Mouse (Mus musculus): ENCODE results near the gene Tbc1d5. TPM values are rescaled to one million over a fixed set of nuclear protein-coding genes. Genes with fewer than 3 reads are reported as not detected.

Gene Tbc1d5
- polyA plus RNA-seq (2012; fragmentation: generic; extraction: Trizol): 6.7 TPM
- long read RNA-seq, experiment 1, partial matches to known transcripts: 0 of 5 reads
- long read RNA-seq, experiment 1, other reads (novel, unspliced or antisense): 5 of 5 reads
- long read RNA-seq, experiment 2, full-length matches to known transcripts: 25 of 42 reads
- long read RNA-seq, experiment 2, partial matches to known transcripts: 3 of 42 reads
- long read RNA-seq, experiment 2, other reads (novel, unspliced or antisense): 14 of 42 reads

GRCm38 (mm10) chr17:51179195-51179953, at the start of gene Tbc1d5:
Gene Tbc1d5 (minus strand): TSS chr17:51179352.
- Histone ChIP-seq H3K27me3 (ENCODE audit: control insufficient read depth, insufficient read depth, insufficient read length) (no peaks in the 10 kb centered on the region), H3ac (ENCODE audit: control insufficient read depth, insufficient read length, low read depth) (peak within 1 kb of the TSS; percentile 85), H3K79me2 (ENCODE audit: control insufficient read depth, insufficient read depth) (peaks cover 34% of the 10 kb centered on the region), H3K4me3 (ENCODE audit: insufficient read depth, poor library complexity, severe bottlenecking) (peak within 1 kb of the TSS; percentile 64), H3K79me3 (ENCODE audit: low read depth) (peaks cover 5% of the 10 kb centered on the region), H3K36me3 (ENCODE audit: control insufficient read depth, insufficient read depth) (no peaks in the 10 kb centered on the region)
- no peak for TF ChIP-seq CEBPB (IDR thresholded peaks at IDR 0.05; ENCODE audit: low read depth)
- TF ChIP-seq MYOG (IDR thresholded peaks at IDR 0.05; ENCODE audit: control insufficient read depth, extremely low read depth, insufficient read length): no peak
- no peak for TF ChIP-seq MYOD1 (IDR thresholded peaks at IDR 0.05; ENCODE audit: control insufficient read depth, insufficient read length, low read depth)
- TF ChIP-seq MAX (IDR thresholded peaks at IDR 0.05): peak; percentile 57
- no peak for TF ChIP-seq CTCF (IDR thresholded peaks at IDR 0.05; ENCODE audit: control insufficient read depth, insufficient read depth, insufficient read length)
- TF ChIP-seq FOSL1 (IDR thresholded peaks at IDR 0.05; ENCODE audit: insufficient read depth, low read length, poor library complexity, severe bottlenecking): no peak
- TF ChIP-seq USF1 (IDR thresholded peaks at IDR 0.05; ENCODE audit: low read depth): peak; percentile 89

- H3K4me3 ChIP-seq (ENCODE audit: insufficient read depth, poor library complexity, severe bottlenecking): no peak overlapping the region
- no peaks in the 10 kb centered on the region for H3K27me3 ChIP-seq (ENCODE audit: control insufficient read depth, insufficient read depth, insufficient read length)
- no peaks in the 10 kb centered on the region for H3K79me3 ChIP-seq (ENCODE audit: low read depth)
- H3ac ChIP-seq (ENCODE audit: control insufficient read depth, insufficient read length, low read depth): no peak overlapping the region
- H3K79me2 ChIP-seq (ENCODE audit: control insufficient read depth, insufficient read depth): no peaks in the 10 kb centered on the region
- TF ChIP-seq FOSL1 (IDR thresholded peaks at IDR 0.05; ENCODE audit: insufficient read depth, low read length, poor library complexity, severe bottlenecking): no peak
- TF ChIP-seq MAX (IDR thresholded peaks at IDR 0.05): no peak
- TF ChIP-seq CEBPB (IDR thresholded peaks at IDR 0.05; ENCODE audit: low read depth): no peak
- TF ChIP-seq MYOG (IDR thresholded peaks at IDR 0.05; ENCODE audit: control insufficient read depth, extremely low read depth, insufficient read length): no peak
- TF ChIP-seq USF1 (IDR thresholded peaks at IDR 0.05; ENCODE audit: low read depth): no peak
- no peak for TF ChIP-seq MYOD1 (IDR thresholded peaks at IDR 0.05; ENCODE audit: control insufficient read depth, insufficient read length, low read depth)
- TF ChIP-seq CTCF (IDR thresholded peaks at IDR 0.05; ENCODE audit: control insufficient read depth, insufficient read depth, insufficient read length): no peak
- H3K36me3 ChIP-seq (ENCODE audit: control insufficient read depth, insufficient read depth): no peaks in the 10 kb centered on the region
Measured at GRCm38 (mm10) chr17:51226056-51226455, 46.9 kb upstream of the Tbc1d5 start.

GRCm38 (mm10) chr17:51223152-51223551, 44.0 kb upstream of the Tbc1d5 start:
- Histone ChIP-seq H3K79me2 (ENCODE audit: control insufficient read depth, insufficient read depth) (no peaks in the 10 kb centered on the region), H3K36me3 (ENCODE audit: control insufficient read depth, insufficient read depth) (no peaks in the 10 kb centered on the region), H3ac (ENCODE audit: control insufficient read depth, insufficient read length, low read depth) (no peak overlapping the region), H3K4me3 (ENCODE audit: insufficient read depth, poor library complexity, severe bottlenecking) (no peak overlapping the region), H3K27me3 (ENCODE audit: control insufficient read depth, insufficient read depth, insufficient read length) (no peaks in the 10 kb centered on the region), H3K79me3 (ENCODE audit: low read depth) (no peaks in the 10 kb centered on the region)
- no peak for TF ChIP-seq MYOG (IDR thresholded peaks at IDR 0.05; ENCODE audit: control insufficient read depth, extremely low read depth, insufficient read length)
- no peak for TF ChIP-seq CEBPB (IDR thresholded peaks at IDR 0.05; ENCODE audit: low read depth)
- no peak for TF ChIP-seq MYOD1 (IDR thresholded peaks at IDR 0.05; ENCODE audit: control insufficient read depth, insufficient read length, low read depth)
- TF ChIP-seq USF1 (IDR thresholded peaks at IDR 0.05; ENCODE audit: low read depth): no peak
- no peak for TF ChIP-seq MAX (IDR thresholded peaks at IDR 0.05)
- no peak for TF ChIP-seq FOSL1 (IDR thresholded peaks at IDR 0.05; ENCODE audit: insufficient read depth, low read length, poor library complexity, severe bottlenecking)
- TF ChIP-seq CTCF (IDR thresholded peaks at IDR 0.05; ENCODE audit: control insufficient read depth, insufficient read depth, insufficient read length): no peak

GRCm38 (mm10) chr17:51221075-51221474, 41.9 kb upstream of the Tbc1d5 start:
- Histone ChIP-seq H3K4me3 (ENCODE audit: insufficient read depth, poor library complexity, severe bottlenecking) (no peak overlapping the region), H3K27me3 (ENCODE audit: control insufficient read depth, insufficient read depth, insufficient read length) (no peaks in the 10 kb centered on the region), H3K79me2 (ENCODE audit: control insufficient read depth, insufficient read depth) (no peaks in the 10 kb centered on the region), H3K79me3 (ENCODE audit: low read depth) (no peaks in the 10 kb centered on the region), H3K36me3 (ENCODE audit: control insufficient read depth, insufficient read depth) (no peaks in the 10 kb centered on the region), H3ac (ENCODE audit: control insufficient read depth, insufficient read length, low read depth) (no peak overlapping the region)
- TF ChIP-seq MYOD1 (IDR thresholded peaks at IDR 0.05; ENCODE audit: control insufficient read depth, insufficient read length, low read depth) (no peak), FOSL1 (IDR thresholded peaks at IDR 0.05; ENCODE audit: insufficient read depth, low read length, poor library complexity, severe bottlenecking) (no peak), MYOG (IDR thresholded peaks at IDR 0.05; ENCODE audit: control insufficient read depth, extremely low read depth, insufficient read length) (no peak), CTCF (IDR thresholded peaks at IDR 0.05; ENCODE audit: control insufficient read depth, insufficient read depth, insufficient read length) (no peak), CEBPB (IDR thresholded peaks at IDR 0.05; ENCODE audit: low read depth) (no peak), USF1 (IDR thresholded peaks at IDR 0.05; ENCODE audit: low read depth) (no peak), MAX (IDR thresholded peaks at IDR 0.05) (no peak)

GRCm38 (mm10) chr17:51219897-51220296, 40.7 kb upstream of the Tbc1d5 start:
- no peak for TF ChIP-seq MYOD1 (IDR thresholded peaks at IDR 0.05; ENCODE audit: control insufficient read depth, insufficient read length, low read depth)
- TF ChIP-seq USF1 (IDR thresholded peaks at IDR 0.05; ENCODE audit: low read depth): no peak
- TF ChIP-seq FOSL1 (IDR thresholded peaks at IDR 0.05; ENCODE audit: insufficient read depth, low read length, poor library complexity, severe bottlenecking): no peak
- no peak for TF ChIP-seq MYOG (IDR thresholded peaks at IDR 0.05; ENCODE audit: control insufficient read depth, extremely low read depth, insufficient read length)
- TF ChIP-seq MAX (IDR thresholded peaks at IDR 0.05): no peak
- TF ChIP-seq CEBPB (IDR thresholded peaks at IDR 0.05; ENCODE audit: low read depth): no peak
- no peak for TF ChIP-seq CTCF (IDR thresholded peaks at IDR 0.05; ENCODE audit: control insufficient read depth, insufficient read depth, insufficient read length)
- no peaks in the 10 kb centered on the region for H3K36me3 ChIP-seq (ENCODE audit: control insufficient read depth, insufficient read depth)
- H3K4me3 ChIP-seq (ENCODE audit: insufficient read depth, poor library complexity, severe bottlenecking): no peak overlapping the region
- H3K79me2 ChIP-seq (ENCODE audit: control insufficient read depth, insufficient read depth): no peaks in the 10 kb centered on the region
- H3K79me3 ChIP-seq (ENCODE audit: low read depth): no peaks in the 10 kb centered on the region
- no peaks in the 10 kb centered on the region for H3K27me3 ChIP-seq (ENCODE audit: control insufficient read depth, insufficient read depth, insufficient read length)
- no peak overlapping the region for H3ac ChIP-seq (ENCODE audit: control insufficient read depth, insufficient read length, low read depth)
